Mouse (Mus musculus) testis, adult 2 months (tissue): ENCODE results near the gene Ift81.

Source experiments
- CTCF ChIP-seq: fragments of 200-500 bp; IDR thresholded peaks from 2 replicates; pipeline ENCODE4 v1.5.1; 2012; ENCODE audit warnings: low read depth, mild to moderate bottlenecking, inconsistent platforms, low read length, moderate library complexity; ENCODE audit not compliant: control insufficient read depth, insufficient read depth, insufficient replicate concordance
- POLR2A ChIP-seq: fragments of 200-500 bp; IDR thresholded peaks from 2 replicates; pipeline ENCODE4 v1.6.1; 2012; ENCODE audit warnings: low read depth, mild to moderate bottlenecking, inconsistent platforms, low read length, moderate library complexity; ENCODE audit not compliant: control insufficient read depth

DNA sequence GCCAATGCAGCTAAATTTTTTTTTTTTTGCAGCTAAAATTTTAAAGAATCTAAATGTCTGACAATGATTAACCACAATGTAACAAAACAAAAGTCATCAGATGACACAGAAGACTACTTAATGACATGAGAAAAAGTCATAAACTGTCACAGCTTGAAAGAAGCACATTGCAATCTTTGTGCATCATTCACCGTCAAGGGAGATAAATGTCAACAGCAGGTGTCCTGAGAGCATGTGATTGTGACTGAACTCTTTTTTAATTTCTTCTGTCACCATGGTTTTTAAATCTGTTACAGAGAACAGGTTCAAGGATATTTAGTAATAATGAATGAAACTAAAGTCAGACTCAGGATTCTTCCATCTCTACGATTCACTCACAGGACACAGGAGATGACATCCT lies 9.4 kb downstream of the Ift81 start:
- TF ChIP-seq CTCF (no peak), POLR2A (no peak)
